Mouse (Mus musculus) gastrocnemius, adult 8-10 months (tissue): ENCODE data around the gene Ntrk3. TPM values are rescaled to one million over a fixed set of nuclear protein-coding genes. Genes with fewer than 3 reads are reported as not detected.

Source experiments
- DNase-seq, 2 experiments: peaks; one replicate each; pipeline ENCODE4 v3.0.0; 2022; ENCODE audit warnings: low spot score in 2 of 2
- total RNA-seq, 4 experiments: library from RNA; stranded (reverse); gene quantifications; 2 replicates each; pipeline ENCODE4 v1.2.4; 2022

Ntrk3 gene
- total RNA-seq, 4 experiments from 2014 or later = 0.46 to 1.3 (median 0.93) TPM

GRCm38 (mm10) chr7:78376875-78377274 lies 360.9 kb downstream of the Ntrk3 start:
- DNase-seq = no peak

GRCm38 (mm10) chr7:78361341-78362309 lies 376.2 kb downstream of the Ntrk3 start:
- DNase-seq = no peak

GRCm38 (mm10) chr7:78347464-78347863 lies 390.3 kb downstream of the Ntrk3 start:
- no peak for DNase-seq

- DNase-seq = no peak
These were observed 404.4 kb downstream of the Ntrk3 start for GRCm38 (mm10) chr7:78333422-78333821.

GRCm38 (mm10) chr7:78328301-78328700 lies 409.5 kb downstream of the Ntrk3 start:
- DNase-seq = no peak

- no peak for DNase-seq
These were observed 411.6 kb downstream of the Ntrk3 start for GRCm38 (mm10) chr7:78326185-78326584.

GRCm38 (mm10) chr7:78318640-78319039 lies 419.2 kb downstream of the Ntrk3 start:
- DNase-seq = no peak

GRCm38 (mm10) chr7:78305770-78306169 lies 432.0 kb downstream of the Ntrk3 start:
- DNase-seq = no peak

- DNase-seq = no peak
These were observed 432.8 kb downstream of the Ntrk3 start for GRCm38 (mm10) chr7:78305029-78305428.

- no peak for DNase-seq
These were observed 440.5 kb downstream of the Ntrk3 start for GRCm38 (mm10) chr7:78297290-78297689.

- DNase-seq = no peak
These were observed 443.5 kb downstream of the Ntrk3 start for GRCm38 (mm10) chr7:78294322-78294721.

- DNase-seq = no peak
These were observed 447.6 kb downstream of the Ntrk3 start for GRCm38 (mm10) chr7:78290186-78290585.

- DNase-seq = no peak
These were observed 451.1 kb downstream of the Ntrk3 start for GRCm38 (mm10) chr7:78286516-78287238.

- DNase-seq = no peak
These were observed 468.1 kb downstream of the Ntrk3 start for GRCm38 (mm10) chr7:78269506-78270250.

- no peak for DNase-seq
These were observed 470.3 kb downstream of the Ntrk3 start for GRCm38 (mm10) chr7:78267461-78268007.

GRCm38 (mm10) chr7:78264432-78265002 lies 473.3 kb downstream of the Ntrk3 start:
- DNase-seq = no peak

GRCm38 (mm10) chr7:78261420-78262125 lies 476.2 kb downstream of the Ntrk3 start:
- no peak for DNase-seq

- DNase-seq = no peak
These were observed 479.7 kb downstream of the Ntrk3 start for GRCm38 (mm10) chr7:78258151-78258550.

- DNase-seq = no peak
These were observed 483.9 kb downstream of the Ntrk3 start for GRCm38 (mm10) chr7:78253777-78254385.

GRCm38 (mm10) chr7:78248119-78248642 lies 489.6 kb downstream of the Ntrk3 start:
- DNase-seq = no peak
